Mouse (Mus musculus): ENCODE measurements around the gene Timp3.

GRCm38 (mm10) chr10:86384655-86385054 is 84.5 kb downstream of the Timp3 start:
- TF ChIP-seq CTCF (IDR thresholded peaks at IDR 0.05): no peak
- no peak for TF ChIP-seq POLR2A (IDR thresholded peaks at IDR 0.05; ENCODE audit: insufficient read depth, low read depth, low read length)
- TF ChIP-seq EP300 (IDR thresholded peaks at IDR 0.05; ENCODE audit: insufficient read depth, low read depth, low read length): no peak

Measured in heart, adult 2 months (tissue).